ENCODE assay signal across 8 mouse cellular contexts in genomic region chr19:16063533-16063915, GRCm38 (mm10).
DNase-seq lines count a peak whose midpoint lies in the region; ATAC-seq lines count a peak whose summit lies in the region.

No protein-coding gene starts in this region.

- ATAC-seq in frontal cortex, adult (ENCODE audit: low TSS enrichment) = peak; percentile 53
- ATAC-seq in lung, embryonic 16.5 days (ENCODE audit: low read depth) = peak; percentile 35; the same call in 1 of the 2 replicates
- ATAC-seq in megakaryocyte, adult 5-6 weeks (ENCODE audit: poor library complexity, severe bottlenecking) = peak; percentile 16; the same call in 1 of the 2 replicates
- ATAC-seq in stomach, embryonic 16.5 days (ENCODE audit: insufficient read depth, low FRiP score) = no peak

- H3K4me3 ChIP-seq in lung, embryonic 16.5 days (ENCODE audit: low read length) = peak overlapping the region; percentile 23
- no peak overlapping the region for H3K4me3 ChIP-seq in stomach, embryonic 16.5 days (replicated peaks; ENCODE audit: low read length)

- no peak overlapping the region for H3K9ac ChIP-seq in lung, embryonic 16.5 days (ENCODE audit: low read length)
- H3K9ac ChIP-seq in stomach, embryonic 16.5 days (ENCODE audit: low read length) = 0 out of 2 replicates have a peak overlapping the region, but pooled peaks have one; percentile 12

- peaks cover 2% of the 10 kb centered on the region; the same call in 1 of the 2 replicates for H3K4me1 ChIP-seq in lung, embryonic 16.5 days (replicated peaks; ENCODE audit: control insufficient read depth, insufficient read depth, low read length)
- peaks cover 3% of the 10 kb centered on the region; the same call in 1 of the 2 replicates for H3K4me1 ChIP-seq in stomach, embryonic 16.5 days (ENCODE audit: control insufficient read depth, insufficient read depth, low read length)

- WGBS in lung, embryonic 16.5 days = 17% methylated on average over 8 of the region's 8 CpGs
- whole genome bisulfite sequencing in stomach, embryonic 16.5 days = 36% methylated on average over 8 of the region's 8 CpGs

- H3K36me3 ChIP-seq in lung, embryonic 16.5 days (ENCODE audit: control insufficient read depth, insufficient read depth, low read length) = no peaks in the 10 kb centered on the region
- H3K36me3 ChIP-seq in stomach, embryonic 16.5 days (ENCODE audit: control insufficient read depth, insufficient read depth, low read length) = no peaks in the 10 kb centered on the region

- no peak for DNase-seq in frontal cortex, postnatal 25 days (ENCODE audit: low spot score in 2 of 2)
- no peak for DNase-seq in lung, postnatal 25 days (ENCODE audit: low spot score)
- DNase-seq in cerebellum, adult 11-12 months = no peak
- DNase-seq in right cerebral cortex, postnatal 4 days = no peak

- H3K4me2 ChIP-seq in lung, embryonic 16.5 days (ENCODE audit: low read depth, low read length) = peak overlapping the region; percentile 58
- peak overlapping the region; percentile 59 for H3K4me2 ChIP-seq in stomach, embryonic 16.5 days (ENCODE audit: low read depth, low read length)

- no peaks in the 10 kb centered on the region for H3K27me3 ChIP-seq in lung, embryonic 16.5 days (ENCODE audit: control insufficient read depth, insufficient read depth, low read depth, low read length)
- H3K27me3 ChIP-seq in stomach, embryonic 16.5 days (ENCODE audit: control insufficient read depth, insufficient read depth, low read length) = no peaks in the 10 kb centered on the region

- H3K27ac ChIP-seq in lung, embryonic 16.5 days (ENCODE audit: low read length) = no peak overlapping the region
- no peak overlapping the region for H3K27ac ChIP-seq in stomach, embryonic 16.5 days (ENCODE audit: low read length)

- H3K9me3 ChIP-seq in lung, embryonic 16.5 days (ENCODE audit: control insufficient read depth, low read length) = no peaks in the 10 kb centered on the region
- no peaks in the 10 kb centered on the region for H3K9me3 ChIP-seq in stomach, embryonic 16.5 days (replicated peaks; ENCODE audit: control insufficient read depth, low read length)
